Mouse (Mus musculus): ENCODE data around the gene Atp8b2.

Atp8b2 gene

DNA sequence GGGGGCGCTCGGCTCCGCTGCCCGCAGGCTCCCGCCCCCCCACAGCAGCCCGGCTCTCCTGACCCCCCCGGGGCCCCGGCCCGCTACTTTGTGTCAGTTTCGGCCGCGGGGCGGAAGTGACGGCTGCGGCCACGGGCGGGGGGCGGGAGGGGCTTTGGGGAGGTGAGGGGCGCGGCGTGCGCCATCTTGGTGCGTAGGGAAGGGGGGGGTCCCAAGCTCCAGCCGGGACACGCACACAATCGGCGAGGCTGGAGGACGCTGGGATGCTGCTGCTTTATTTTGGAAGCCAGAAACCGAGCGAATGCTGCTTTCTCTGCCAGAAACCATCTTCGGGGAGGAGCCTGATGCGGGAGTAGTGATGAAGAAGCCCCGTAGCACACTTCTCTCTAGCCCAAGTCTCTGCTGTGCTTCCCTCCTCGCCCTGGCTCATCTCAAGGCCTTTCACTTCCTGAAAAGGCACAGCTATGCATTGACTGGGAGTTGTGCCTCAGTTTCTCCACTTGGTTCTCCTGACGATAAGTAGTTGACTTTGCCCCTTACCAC, at the start of gene Atp8b2:
Gene Atp8b2 (minus strand): TSS at position 288 of the 543 bp plus-strand sequence.
- DNase-seq (ENCODE audit: low spot score) = no peak

DNA sequence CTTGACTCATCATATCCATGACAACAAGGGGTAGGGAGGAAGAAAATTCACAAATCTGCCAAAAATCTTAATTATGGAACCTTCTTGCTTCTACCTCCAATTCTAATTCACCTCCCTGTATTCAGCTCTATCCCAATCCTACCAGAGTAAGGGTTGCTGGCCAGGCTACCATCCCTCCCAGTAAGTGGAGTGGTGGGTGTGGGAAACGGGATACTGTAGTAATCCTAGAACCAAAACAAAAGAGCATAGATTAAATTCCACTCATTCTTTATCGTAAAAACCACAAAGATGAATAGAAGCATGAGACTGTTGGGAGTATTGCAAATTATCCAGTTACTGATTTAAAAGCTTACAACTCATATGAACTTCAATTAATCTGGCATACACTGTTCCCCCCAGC, 47.0 kb upstream of the Atp8b2 start:
- DNase-seq (ENCODE audit: low spot score) = no peak

DNA sequence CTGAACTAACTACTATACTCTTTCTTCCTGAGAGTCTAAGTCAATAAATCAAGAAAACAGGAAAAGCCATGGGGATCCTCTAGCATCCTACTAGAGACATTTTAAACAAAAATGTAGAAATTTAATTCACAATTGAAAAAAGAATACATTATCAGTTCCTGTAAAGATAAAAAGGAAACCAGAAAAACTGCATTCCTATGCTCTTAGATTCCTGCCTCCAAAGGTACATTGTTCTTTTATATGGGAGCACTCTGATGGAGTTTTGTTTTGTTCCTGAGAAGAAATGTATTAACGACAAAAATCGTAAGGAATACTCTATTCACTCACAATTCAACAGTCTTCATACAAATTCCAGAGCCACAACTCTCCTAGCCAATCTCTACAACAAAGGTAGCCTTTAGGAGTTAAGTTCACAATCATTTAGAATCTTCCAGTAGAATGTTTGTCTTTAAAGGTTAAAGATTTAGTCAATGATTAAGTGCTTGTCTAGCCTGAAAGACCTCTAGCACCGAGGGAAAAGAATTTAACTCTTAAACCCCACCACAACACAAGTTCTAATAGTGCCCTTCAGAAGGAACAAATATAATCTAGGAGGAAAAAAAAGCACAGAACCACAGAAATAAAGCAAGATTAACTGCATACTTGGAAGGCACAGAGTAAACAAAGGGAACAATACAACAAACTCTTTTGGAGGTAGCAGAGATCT, 40.9 kb upstream of the Atp8b2 start:
- DNase-seq (ENCODE audit: low spot score) = no peak

- no peak for DNase-seq (ENCODE audit: low spot score)
These were observed 36.5 kb upstream of the Atp8b2 start for GRCm38 (mm10) chr3:89999830-90000229.

GRCm38 (mm10) chr3:89999090-89999489, 35.8 kb upstream of the Atp8b2 start:
- DNase-seq (ENCODE audit: low spot score) = peak; percentile 12

DNA sequence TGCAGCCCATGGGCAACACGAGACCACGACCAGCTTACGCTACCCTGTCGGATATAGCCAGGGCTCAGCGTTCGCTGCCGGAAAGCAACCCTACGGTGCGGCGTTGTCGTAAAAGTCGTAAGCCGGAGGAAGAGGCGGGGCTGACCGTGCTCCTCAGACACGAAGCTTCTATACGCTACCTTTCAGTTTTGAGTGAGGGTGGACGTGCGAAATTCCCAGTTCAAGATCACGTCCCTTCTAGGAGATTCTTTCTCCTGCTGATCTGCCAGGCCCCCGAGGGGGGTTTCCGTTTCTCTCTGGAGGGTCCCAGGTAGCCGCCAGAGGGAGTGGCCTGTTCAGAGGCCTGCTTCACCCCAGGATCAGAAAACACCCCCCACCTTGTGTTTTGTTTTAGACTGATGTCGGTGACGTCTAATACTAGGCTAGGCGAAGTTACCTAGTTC, 35.3 kb upstream of the Atp8b2 start, which contains the start of gene Hax1:
Gene Hax1 (minus strand): TSS at position 169 of the 443 bp plus-strand sequence.
- peak; percentile 90 for DNase-seq (ENCODE audit: low spot score)

DNA sequence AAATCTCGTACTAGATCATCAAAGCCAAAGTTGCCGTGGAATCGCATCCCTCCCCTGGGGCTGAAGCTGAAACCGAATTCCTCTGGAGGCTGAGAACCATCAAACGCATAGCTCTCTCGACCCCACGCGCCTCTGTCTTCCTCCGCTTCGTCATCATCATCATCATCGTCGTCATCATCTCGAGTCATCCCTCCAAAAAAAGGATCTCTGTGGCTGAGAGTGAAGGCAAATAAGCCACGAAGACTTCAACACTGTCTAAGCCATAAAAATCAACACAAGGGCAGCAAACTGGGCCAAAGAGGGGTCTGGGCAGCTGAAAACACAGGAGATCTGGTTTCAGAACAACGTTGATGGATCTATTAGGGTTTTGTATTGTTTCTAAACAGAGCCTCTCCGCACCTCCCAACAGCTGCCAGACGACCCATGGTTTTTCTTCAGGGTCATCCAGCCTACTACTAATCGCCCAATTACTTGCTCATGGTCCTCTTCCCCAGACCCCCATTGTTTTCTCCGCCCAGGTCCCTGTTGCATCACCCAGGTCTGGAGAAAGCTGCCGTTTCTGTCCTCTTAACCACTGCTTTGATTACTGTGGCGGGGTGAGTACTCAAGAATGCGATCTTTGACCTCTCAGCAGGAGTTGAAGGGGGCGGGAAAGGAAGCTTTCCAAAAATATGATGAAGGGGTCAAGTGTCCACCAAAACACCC, 34.6 kb upstream of the Atp8b2 start:
- peak; percentile 44 for DNase-seq (ENCODE audit: low spot score)

DNA sequence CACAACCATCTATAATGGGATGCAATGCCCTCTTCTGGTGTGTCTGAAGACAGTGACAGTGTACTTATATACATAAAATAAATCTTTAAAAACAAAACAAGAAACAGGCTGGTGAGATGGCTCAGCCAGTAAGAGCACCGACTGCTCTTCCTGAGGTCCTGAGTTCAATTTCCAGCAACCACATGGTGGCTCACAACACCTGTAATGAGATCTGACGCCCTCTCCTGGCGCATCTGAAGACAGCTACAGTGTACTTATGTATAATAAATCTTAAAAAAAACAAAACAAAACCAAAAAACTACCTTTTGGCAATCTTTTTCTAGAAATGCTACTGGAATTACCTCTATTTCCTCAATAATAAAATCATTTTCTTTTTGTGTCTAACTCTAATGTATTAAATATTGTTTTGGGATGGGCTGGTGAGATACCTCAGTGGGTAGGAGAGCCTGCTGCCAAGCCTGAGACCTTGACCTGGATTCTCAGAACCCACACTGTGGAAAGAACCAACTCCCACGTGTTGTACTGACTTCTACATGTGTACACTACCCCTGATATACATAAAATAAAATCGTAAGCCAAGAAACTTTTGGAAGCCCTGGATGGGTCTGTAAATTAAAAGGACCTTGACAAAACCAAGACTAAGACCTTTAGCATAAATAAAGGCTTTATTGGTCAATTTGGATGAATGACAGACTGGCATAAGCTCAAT, 31.7 kb upstream of the Atp8b2 start:
- DNase-seq (ENCODE audit: low spot score) = no peak

DNA sequence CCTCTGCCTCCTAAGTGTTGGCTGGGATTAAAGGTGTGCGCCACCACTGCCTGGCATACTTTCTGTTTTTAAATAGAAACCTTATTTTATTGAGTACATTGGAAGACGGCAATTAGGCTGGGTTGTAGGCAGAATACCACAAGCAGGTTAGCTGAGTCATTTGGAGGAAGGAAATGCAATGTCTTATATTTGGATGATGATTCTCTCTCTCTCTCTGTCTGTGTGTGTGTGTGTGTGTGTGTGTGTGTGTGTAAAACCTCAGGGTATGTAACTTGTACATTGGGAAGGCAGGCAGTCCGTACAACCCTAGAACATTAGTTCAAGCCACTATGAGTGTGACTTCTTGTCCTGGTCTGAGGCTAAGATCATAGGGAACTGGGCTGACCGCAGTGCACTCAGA, 24.5 kb upstream of the Atp8b2 start:
- DNase-seq (ENCODE audit: low spot score) = no peak

GRCm38 (mm10) chr3:89987211-89987610, 23.9 kb upstream of the Atp8b2 start:
- no peak for DNase-seq (ENCODE audit: low spot score)

DNA sequence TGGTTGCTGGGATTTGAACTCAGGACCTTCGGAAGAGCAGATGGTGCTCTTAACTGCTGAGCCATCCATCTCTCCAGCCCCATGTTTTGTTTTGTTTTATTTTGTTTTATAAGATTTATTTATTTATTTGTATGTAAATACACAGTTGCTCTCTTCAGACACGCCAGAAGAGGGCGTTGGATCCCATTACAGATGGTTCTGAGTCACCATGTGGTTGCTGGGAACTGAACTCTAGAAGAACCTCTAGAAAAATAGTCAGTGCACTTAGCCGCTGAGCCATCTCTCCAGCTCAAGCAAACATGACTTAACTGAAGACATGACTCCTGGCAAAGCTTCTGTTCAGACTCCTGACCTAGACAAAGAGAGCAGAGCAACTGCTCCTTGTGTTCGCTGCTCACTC, 19.1 kb upstream of the Atp8b2 start:
- DNase-seq (ENCODE audit: low spot score) = no peak

DNA sequence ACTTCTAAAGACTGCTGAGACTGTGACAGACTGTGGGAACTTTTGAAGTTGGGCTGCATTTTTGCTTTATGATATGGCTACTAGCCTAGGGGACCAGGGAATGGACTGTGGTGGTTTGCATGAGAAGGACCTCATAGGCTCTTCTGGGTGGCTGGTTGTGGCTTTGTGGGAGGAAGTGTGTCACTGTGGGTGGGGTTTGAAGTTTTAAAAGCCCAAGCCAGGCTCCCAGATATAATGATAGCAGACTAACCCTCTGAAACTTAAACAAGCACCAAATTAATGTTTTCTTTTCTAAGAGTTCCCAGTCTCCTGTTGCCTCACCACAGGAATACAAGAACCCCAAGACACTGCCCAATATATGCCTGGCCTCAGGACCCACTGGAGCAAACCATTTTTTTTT, 13.6 kb upstream of the Atp8b2 start:
- no peak for DNase-seq (ENCODE audit: low spot score)

- no peak for DNase-seq (ENCODE audit: low spot score)
These were observed 5.2 kb upstream of the Atp8b2 start for GRCm38 (mm10) chr3:89968509-89968908.

- peak; percentile 41 for DNase-seq (ENCODE audit: low spot score)
These were observed 3.6 kb upstream of the Atp8b2 start for GRCm38 (mm10) chr3:89966946-89967345.

DNA sequence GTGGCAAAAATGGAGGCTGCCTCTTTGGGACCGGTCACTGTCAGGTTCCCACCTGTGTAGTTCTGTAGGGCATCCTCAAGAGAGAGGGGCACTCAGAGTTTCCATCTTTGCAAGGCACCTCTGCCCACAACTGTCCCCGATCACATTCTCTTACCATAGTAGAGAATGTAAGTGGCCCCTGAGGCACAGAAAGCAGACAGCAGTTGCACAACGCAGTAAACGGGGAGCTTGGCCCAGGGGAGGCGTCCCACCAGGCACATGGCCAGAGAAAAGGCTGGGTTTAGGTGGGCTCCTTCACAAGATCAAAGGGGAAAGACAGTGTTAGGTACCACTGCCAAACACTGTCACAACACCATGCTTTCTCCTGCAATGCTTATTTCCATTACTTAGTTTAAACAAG, 2.7 kb upstream of the Atp8b2 start:
- DNase-seq (ENCODE audit: low spot score) = no peak

DNA sequence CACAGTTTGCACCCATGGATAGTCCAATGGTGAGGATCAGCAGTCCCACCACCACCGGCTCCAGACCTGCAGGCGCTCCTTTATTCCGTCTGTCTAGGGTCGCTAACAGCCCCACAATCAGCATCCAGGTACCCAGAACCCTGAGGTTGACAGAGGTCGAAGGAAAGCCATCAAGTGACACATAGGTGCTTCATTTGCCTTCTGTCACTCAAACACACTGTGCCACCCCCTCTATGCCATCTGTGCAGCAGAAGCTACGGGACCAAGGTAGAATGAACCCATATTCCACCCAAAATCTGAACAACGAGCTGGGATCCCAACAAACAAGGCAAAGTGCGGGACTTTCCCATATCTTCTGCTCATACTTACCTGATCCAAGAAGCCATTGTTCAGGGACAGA, 2.2 kb upstream of the Atp8b2 start:
- DNase-seq (ENCODE audit: low spot score) = no peak

- peak; percentile 23 for DNase-seq (ENCODE audit: low spot score)
These were observed 825 bp upstream of the Atp8b2 start for GRCm38 (mm10) chr3:89963926-89964739.

DNA sequence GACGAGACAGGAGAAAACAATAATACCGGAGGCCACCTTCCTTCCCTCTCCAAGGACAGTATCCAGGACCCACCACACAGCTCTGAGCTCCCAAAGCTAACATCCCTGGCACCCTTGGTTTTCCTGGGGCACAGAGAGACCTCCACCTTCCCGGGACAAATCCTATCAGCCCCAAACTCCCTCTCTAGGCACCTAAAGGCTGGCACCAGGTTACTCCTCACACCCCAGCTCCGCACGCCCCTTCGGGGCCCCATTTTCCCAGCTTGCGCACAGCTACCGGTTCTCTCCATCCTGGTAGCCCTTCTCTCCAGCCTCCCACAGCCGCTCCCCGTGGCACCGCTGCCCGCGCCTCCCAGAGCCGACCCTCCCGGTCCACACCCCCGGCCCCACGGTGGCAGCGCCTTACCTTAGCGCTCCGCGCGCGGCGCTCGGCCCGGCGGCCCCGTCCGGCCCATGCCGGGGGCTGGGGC, 522 bp downstream of the Atp8b2 start:
- no peak for DNase-seq (ENCODE audit: low spot score)

DNA sequence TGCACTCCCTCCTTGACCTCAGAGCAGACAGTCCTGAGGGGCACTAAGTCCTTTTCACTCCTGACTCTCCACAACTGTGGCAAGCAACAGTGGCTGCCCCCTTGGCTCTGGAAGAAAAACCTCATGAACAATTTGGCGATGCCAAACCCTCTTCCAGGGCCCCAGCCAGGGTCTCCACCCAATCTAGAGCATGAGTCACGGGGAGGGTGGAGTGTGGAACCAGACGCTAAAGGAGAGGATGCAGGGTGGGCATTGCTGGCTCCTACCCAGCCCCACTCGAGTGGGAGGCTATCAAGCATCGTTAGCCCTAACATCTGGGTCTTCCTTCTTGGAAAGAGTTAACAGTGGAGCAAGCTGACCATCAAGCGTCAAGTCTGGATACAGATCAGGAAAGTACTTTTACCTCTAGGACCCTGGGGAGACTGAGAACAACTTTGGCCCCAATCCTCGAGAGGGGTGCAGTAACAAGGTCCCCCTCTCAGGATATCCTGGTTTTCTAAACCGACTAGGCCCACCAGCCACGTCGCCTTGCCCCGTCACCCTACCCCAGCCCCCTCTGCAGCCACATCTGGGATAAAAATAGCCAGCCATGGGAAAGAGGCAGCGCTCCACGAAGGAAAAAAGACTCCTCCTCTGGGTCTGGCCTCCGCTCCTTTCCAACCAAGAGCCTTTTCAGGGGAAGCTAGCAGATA, 1.1 kb downstream of the Atp8b2 start:
- DNase-seq (ENCODE audit: low spot score) = no peak

DNA sequence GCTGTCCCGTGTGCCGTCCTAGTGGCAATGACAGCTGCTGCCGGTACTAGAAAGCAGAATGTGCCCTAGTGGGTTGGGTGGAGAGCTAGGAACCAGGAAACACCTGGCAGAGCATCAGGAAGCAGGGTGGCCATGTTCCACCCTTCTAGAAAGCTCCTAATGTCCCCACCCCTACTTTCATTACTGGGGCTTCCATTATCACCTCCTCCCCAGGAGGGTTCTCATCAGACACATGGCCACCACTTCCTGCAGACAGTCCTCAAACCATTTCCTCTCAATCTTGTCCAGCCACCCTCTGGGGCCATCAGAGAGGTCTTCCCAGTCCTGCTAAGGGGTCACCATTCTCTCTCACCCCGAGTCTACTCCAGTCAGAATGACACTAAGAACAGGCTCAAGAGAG, 1.9 kb downstream of the Atp8b2 start:
- no peak for DNase-seq (ENCODE audit: low spot score)

GRCm38 (mm10) chr3:89960469-89960868, 2.8 kb downstream of the Atp8b2 start:
- DNase-seq (ENCODE audit: low spot score) = peak; percentile 34

Data from c-Kit-positive CD71-positive TER-119-positive erythroid progenitor cells, embryonic 14.5 days (primary cell).